Mouse (Mus musculus): ENCODE results near the gene Srcin1.

Gene Srcin1

DNA sequence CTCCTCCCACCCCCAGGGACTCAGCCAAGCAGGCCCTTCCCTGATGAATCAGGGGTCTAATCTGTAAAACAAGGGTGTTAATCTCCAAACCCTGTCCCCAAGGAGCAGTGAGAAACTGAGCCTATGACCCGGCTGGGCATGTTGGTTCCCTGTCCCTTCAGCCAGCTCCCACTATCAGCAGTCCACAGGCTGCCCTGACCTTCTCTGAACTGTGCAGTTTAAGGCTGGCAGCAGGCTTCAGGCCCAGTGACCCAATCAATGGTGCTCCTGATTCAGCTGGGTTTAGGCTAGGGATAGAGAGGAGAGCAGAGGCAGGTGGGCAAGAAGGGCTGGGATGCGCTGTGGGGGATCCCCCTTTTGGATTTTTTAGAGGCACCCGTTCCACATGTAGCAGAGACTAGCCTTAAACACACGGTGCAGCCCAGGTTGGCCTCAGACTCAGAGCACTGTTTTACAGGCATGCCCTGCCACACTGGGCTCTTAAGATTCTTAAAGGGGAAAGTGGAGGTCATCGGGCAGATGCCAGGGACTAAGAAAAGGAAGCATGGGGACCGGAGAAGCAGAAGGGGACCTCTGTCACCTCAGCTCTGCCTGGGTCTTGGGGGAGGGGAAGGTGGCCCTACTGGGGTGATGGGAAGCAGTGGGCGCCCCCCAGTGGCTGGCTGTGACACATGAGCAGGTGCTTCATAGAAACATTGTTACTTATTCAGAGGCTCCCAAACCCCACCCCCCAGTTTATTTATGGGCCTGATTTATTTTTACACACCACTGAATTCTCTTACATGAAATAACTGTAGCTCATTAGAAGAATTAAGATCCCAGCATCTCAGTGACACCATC is 19.2 kb downstream of the Srcin1 start:
- DNase-seq (ENCODE audit: low spot score in 2 of 2): peak; percentile 70 to 77

DNA sequence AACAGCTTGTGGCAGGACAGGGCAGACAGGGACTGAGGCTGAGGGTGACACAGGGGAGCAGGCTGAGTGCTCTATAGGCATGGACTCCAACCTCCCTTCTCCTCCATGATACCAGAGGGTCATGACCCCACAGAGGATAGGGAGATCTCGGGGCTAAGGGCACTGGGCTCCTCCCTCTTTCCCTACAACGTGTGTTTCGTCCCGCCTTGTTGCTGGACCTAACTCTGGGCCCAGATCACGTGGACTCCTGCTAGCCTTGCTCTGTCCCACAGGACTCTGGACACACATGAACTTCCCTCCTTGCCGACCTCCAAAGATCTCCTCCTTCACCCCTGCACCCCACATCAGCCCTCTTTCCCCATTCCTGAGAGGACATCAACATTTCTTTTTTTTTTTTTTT is 20.8 kb downstream of the Srcin1 start:
- no peak for DNase-seq (ENCODE audit: low spot score in 2 of 2)

DNA sequence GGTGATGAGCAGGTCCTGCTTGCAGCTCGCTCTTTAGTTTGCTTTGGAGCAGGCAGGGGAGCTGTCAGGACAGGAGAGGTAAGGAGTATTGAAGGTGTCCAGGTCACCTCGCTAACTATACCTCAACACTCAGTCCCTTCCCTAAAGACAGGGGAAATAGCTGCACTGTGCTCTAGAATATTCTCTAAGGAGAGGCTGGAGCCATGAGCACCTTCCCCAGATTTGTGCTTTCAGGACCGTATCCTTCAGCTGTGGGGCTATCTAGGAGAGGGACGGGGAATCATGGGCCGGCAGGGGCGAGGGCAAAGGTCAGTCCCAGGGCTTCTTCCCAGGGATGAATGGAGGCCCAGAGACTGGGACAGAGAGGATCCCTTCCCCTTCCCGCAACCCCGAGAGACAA is 23.8 kb downstream of the Srcin1 start:
- no peak for DNase-seq (ENCODE audit: low spot score in 2 of 2)

DNA sequence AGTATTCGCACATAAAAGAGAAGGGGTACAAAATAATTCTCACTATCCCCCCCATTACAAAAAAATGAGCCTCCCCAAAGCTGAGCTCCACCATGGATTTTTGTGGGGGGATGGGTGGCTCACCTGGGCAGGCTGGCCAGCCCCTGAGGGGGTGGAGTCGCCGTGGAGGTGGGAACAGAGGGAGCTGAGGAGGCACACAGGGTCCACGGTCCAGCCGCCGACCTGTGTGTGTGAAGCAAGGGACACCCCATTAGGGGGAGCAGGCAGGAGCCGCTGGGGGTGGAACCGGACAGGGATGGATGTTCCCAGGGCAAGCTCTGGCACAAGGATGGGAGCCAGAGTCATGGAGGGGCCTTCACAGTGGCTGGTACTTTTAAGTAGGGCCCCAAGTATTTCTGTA is 27.2 kb downstream of the Srcin1 start:
- no peak for DNase-seq (ENCODE audit: low spot score in 2 of 2)

DNA sequence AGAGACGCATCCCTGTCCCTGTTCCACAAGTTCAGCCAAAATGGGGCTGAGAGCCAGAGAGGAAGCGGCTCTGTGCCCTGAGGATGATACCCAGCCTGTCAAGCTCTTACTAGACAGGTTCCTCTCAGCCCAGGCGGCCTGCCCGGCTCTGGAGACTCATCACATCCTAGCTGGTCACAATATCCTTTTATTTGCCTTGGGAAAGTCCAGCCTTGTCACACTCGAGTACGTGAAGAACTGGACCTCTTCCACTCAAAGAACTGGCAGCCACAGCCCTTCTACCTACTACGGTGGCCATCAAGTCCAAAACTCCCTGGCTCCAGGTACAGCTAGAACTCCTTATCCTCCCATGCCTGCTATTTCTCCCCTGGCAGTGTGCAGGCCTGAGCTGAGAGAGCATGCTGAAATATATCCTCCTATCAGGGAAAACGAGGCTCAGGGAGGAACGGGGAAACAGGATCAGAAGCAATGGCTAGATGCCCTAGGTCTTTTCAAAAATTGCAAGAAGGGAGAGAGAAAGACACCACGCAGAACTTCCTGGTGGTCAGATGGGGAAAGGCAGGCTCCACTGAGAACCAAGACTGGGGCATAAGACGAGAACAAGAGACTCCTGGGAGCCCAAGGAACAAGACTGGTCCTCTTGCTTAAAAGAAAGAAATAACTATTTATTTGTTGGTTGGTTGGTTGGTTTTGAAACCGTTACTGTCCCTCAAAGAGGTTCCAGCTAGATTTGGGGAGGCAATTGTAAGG is 27.9 kb downstream of the Srcin1 start:
- no peak for DNase-seq (ENCODE audit: low spot score in 2 of 2)

DNA sequence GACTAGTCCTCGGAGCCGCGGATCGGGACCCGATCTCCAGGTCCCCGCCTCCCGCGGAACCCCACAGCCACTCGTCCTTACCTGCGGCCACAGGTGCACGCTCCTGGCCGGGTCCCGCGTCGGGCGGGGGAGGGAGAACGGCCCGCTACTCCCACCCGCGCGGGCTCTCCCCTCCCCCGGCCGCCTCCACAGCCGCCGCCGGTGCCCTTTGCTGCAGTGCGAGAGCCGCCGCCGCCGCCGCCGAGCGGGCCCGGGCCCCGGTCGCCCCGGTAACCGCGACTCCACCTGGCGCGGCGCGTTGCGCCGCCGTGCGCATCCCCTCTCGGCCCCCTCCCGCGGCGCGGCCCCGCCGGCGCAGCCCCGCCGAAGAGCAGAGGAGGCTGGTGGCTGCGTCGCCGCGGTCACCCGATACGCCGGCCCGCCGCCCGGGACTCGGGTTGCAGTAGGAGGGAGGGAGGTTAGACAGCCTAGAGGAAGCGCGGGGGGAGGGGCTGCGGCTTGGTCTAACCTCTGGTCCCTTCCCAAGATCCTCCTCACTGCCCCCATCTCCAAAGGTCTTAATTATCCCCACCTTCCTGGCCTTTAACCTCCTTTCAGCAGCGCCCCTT is 29.1 kb downstream of the Srcin1 start:
- DNase-seq (ENCODE audit: low spot score in 2 of 2): no peak

DNA sequence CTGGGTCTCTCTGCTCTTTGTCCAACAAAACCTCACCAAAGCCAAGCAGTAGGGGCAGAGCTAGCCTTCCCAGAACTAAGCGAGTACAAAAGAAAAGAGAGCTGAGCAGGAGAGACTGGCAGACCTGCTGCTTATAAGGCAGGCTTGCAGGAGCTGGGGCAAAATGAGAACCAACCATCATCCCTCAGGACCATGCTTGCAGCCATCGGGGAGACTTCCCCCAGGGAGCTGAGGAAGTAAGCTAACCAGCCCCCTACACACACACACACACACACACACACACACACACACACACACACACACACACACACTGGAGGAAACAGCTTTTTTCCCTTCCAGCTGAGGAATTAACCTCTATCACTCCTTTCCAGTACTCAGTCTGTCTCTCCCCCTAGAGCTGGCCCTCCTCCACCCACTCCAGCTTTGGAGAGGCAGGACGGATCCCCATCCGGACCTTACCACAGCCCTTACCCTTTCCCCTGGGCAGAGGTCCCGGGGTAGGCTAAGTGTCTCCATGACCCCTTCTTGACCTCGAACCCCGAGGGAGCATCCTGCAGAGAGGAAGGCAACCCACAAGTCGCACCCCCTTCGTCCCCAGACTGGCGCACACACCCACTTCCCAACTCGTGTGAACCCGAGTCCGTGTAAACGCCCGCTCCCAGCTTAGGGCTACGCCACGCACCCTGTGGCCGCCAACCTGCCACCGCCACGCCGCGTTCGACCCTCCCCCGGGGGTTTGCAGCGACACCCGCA is 30.0 kb downstream of the Srcin1 start:
- DNase-seq (ENCODE audit: low spot score in 2 of 2): no peak

DNA sequence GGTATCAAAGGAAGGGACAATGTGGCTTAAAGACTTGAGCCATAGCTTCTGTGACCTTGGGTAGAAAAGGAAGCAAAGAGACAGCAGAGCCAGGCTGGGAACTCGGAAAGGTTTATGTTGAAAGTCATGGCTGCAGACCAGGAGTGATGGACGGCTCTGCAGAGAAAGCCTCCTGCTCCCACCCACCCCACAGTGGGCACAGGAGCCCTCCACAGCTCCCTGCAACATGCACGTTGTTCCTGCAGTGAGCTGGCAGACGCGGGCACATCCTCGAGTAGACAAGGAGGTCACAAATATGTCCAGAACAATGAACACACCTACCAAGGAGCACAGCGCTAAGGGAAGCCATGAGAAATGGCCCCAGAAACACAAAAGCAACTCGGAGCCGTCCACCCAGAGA is 32.1 kb downstream of the Srcin1 start:
- DNase-seq (ENCODE audit: low spot score in 2 of 2): no peak

DNA sequence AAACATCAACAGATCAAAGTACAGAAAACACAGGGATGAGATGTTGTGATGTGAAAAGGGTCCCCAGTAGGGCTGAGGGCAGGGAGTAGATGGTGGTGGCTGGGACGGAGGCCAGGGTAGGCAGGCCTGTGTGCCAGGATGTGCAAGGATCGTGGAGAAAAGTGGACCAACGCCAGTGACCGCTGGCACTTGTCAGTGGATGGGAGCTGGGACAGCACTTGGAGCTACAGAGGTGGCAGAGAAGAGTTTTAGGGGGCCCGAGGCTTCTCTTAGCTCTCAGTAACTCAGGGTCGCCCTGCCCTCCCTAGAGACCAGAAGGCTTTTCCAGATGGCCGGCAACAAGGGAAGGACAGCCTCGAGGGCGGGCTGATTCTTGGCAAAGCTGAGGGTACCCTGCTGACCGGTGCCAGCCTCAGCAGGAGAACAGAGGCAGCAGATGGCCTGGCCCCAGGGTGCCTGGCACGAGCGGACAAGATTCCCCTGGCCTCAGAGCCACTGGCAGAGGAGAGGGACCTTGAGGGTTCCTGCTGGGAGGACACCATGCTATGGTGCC is 32.7 kb downstream of the Srcin1 start:
- DNase-seq (ENCODE audit: low spot score in 2 of 2): no peak

DNA sequence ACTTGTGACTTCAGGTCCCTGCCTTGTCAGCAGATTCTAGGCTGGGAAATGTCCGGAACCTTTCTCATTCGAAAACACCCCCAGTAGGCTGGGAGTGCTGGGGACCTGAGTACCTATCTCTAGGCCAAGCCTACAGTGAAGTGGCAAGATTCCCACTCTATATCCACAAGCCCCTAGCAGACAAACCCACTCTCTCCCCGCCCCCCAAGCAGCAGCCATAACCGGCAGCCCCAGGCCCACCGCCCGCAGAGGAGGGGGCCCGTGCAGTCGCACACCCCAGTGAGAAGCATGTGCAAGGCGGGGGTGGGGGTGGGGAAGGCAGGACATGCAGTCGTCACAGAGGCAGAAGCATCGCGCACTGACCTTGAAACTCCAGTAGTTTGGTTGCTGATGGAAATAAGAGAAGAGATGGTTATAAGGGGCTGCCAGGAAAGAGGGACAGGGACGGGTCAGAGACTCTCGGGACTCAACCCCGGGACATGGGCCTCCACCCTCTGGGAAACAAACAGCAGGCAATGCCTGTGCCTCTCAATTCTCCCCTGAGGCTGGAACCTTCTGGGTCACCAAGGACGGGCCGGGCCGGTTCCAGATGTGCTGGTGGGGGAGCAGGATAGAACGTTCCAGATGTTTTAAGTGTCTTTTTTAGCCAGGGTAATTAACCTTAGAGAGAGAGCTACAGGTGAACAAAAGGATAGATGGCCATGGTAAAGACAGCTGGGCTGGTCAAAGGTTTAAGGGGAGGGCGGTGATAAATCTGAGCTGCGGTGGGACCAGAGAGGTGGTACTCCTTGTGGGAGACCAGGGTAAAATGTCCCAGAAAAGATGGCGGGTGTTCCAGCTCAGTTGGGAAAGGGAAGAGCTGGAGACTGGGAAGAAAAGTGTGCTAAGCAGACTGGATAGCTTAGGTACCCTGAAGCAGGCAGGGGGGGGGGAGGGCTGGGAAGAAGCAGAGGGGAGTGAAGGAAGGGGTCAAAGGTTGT is 33.5 kb downstream of the Srcin1 start:
- DNase-seq (ENCODE audit: low spot score in 2 of 2): no peak

DNA sequence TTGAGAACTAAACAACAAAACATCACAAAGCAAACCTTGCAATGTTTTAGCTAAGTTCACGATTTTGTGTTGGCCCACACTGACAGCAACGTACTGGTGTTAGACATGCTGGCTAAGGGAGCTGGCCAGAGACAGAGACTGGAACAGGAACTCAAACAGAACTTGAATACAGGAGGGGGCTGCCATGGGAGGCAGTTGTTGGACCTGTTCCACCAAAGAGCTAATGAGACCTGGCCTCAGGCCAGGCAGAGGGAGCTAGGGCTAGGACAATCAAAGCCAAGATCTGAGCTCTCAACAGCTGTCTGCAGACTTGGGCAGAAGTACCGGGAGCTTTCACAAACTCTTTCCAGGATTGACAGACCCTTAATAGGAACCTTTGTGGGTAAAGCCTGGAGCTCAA is 35.4 kb downstream of the Srcin1 start:
- DNase-seq (ENCODE audit: low spot score in 2 of 2): no peak

DNA sequence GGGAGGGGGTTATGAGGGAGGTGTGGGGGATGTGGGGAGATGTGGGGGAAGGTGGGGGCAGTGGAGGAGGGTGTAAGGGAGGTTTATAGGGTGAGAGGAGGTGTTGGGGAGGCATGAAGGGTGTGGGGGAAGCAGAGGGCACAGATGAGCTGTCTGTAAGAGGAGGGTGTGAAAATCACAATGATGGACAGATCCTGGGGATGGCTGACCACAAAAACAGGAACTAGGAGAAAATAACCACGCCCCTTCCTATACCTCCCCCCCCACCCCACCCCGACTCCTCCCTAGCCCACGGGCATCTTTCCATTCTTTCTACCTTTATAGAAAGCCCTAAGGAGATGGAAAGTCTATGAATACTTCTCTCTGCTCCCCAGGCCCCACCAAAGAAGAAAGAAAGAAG is 35.9 kb downstream of the Srcin1 start:
- no peak for DNase-seq (ENCODE audit: low spot score in 2 of 2)

DNA sequence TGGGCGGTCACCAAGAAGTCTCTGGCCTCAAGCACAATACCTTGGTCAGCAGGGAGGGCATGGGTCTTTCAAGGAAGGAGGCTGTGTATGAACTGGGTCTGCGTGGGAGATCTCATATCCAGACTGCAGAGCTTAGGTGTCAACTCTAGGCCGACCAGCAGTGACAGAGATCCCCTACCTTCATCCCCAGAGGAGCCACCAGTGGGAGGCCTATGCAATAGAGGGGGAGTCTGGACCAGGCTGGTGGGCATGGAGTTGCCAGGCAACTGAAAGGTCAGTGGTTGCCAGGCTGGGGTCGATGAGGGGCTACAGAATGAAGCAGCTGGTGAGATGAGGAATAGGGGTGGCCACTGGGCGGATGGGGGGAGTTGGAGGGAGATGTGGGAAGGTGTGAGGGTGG is 36.4 kb downstream of the Srcin1 start:
- no peak for DNase-seq (ENCODE audit: low spot score in 2 of 2)

DNA sequence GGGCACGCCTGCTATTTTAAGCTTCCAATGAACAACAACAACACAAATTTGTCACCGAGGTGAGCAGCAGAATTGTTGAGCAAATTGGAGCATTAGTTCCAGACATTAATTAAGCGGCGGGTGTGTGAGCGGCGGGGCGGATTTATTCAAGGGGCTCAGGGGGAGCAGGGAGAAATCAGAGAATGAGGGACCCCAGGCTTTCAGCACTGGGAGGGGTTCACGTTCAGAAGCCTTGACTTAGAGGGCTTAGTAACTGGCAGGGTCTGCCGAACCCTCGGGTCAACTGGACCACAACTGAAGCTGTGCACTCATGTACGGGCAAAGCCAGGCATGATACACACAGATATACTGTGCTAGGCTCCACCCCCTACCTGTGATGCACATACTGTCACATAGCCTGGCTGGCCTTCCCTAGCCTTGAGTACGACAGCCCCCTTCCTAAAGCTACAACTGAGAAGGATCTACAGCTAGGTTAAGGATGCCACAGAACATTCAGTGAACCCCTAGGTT is 38.4 kb downstream of the Srcin1 start:
- DNase-seq (ENCODE audit: low spot score in 2 of 2): no peak

DNA sequence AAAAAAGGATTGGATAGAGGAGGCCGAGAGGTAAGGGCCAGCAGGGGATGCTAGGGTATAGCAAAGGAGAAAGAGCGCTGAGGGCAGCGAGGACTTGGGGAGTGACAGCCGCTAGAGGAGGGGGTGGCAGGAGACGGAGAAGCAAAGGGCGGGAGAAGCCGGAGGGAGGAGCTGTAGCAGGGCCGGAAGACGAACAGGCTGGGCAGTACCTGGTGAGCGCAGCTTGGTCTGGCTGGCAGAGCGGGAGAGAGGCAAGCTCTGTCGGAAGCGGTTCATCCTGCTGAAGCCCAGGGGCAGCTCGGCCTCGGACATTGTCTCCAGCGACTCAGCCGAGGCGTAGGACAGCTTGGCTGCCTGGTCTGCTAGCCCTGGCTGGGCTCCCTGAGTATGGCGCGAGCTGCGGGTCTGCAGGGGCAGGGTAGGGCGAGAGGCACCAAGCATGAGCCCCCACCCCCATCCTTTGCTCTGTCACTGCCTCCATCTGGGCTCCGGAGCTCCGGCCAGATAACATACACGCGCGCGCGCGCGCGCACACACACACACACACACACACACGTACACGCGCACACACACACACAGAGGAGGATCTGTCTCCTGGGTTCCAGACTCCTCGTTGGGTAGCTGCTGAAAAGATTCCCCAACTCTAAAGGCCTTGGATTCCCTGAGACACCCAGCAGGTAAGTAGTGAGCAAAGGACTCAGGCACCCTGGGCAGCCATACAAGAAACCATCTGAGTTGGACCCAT is 39.0 kb downstream of the Srcin1 start:
- no peak for DNase-seq (ENCODE audit: low spot score in 2 of 2)

DNA sequence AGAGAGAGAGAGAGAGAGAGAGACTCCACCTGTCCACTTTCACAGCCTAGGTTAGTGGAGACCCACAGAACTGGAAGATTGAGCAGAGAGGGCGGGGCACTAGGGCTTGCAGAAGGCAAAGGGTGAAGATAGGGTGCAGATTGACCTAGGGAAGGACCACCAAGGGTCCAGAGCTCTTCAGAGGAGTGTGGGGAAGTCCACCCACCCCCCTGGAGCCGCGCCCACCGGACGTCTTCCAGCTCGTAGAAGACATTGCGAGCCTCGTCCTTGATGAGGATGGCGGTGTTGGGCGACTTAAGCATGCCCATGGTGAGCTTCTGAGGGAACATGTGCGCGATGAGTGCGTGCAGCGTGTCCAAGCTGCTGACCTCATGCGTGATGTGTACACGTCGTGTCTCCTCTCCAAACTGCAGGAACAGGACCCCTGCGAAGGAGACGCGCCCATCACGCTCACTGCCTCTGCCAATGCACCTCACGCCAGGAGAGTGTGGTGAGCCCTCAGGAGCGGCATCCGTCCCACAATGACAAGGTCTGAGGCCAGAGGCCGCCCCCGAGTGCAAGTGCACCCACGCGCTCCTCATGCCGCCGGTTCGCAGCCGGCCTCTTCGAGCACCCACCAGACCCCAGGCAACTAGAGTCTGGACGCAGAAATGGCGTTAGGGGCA is 39.8 kb downstream of the Srcin1 start:
- no peak for DNase-seq (ENCODE audit: low spot score in 2 of 2)

DNA sequence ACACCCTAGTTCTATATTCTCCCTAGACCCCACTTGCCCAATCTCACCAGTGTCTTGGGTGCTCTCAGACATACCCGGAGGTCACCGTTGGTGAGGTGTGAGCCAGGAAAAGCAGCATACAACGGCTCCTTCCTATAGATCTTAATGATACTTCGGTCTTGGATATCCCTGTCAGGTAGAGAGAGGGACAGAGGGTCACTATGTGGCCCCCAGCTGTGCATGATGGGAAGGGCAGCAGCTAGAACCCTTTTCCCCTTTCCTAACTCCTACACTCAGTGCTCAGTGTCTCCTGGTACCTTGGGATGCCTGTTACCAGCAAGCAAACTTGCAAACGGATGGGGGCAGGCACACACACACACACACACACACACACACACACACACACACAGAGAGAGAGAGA is 40.3 kb downstream of the Srcin1 start:
- DNase-seq (ENCODE audit: low spot score in 2 of 2): no peak

DNA sequence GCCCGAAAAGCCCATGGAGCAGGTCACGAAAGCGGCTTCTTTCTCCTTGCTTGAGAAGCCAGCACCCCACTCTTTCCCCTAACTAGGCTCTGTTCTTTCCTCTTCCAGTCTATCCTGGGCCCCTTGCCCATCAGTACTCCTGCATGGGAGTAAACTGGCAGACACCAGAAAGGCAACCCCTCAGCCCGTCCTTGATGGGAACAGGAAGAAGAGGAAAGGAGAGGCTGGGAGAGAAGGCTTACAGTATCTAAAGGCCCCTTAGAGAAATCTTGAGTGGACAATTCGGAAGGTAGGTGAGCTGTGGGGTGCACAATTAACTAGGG is 40.7 kb downstream of the Srcin1 start:
- no peak for DNase-seq (ENCODE audit: low spot score in 2 of 2)

Measured in frontal cortex, postnatal 25 days (tissue).